Mouse (Mus musculus) forebrain, embryonic 10.5 days (tissue): Measurements from ENCODE around the gene Slc27a1. TPM values are rescaled to one million over a fixed set of nuclear protein-coding genes. Genes with fewer than 3 reads are reported as not detected.

ENCODE experiments used
- DNase-seq: peaks from one replicate; pipeline ENCODE4 v3.0.0-alpha.2; 2017; ENCODE audit warnings: low spot score; ENCODE audit errors: extremely low spot score
- H3K27ac ChIP-seq: fragments of 300-500 bp; sonication (generic); 2 replicates; pipeline ENCODE4 v1.5.1; 2016; ENCODE audit warnings: mild to moderate bottlenecking
- H3K27me3 ChIP-seq: fragments of 300-500 bp; sonication (generic); 2 replicates; pipeline ENCODE4 v1.6.1; 2016; ENCODE audit warnings: mild to moderate bottlenecking; ENCODE audit not compliant: poor library complexity, severe bottlenecking
- H3K36me3 ChIP-seq: fragments of 300-500 bp; sonication (generic); replicated peaks from 2 replicates; pipeline ENCODE4 v1.6.1; 2016; ENCODE audit warnings: mild to moderate bottlenecking, moderate library complexity
- H3K4me1 ChIP-seq: fragments of 300-500 bp; sonication (generic); 2 replicates; pipeline ENCODE4 v1.6.1; 2016
- H3K4me3 ChIP-seq: fragments of 300-500 bp; sonication (generic); 2 replicates; pipeline ENCODE4 v1.5.1; 2016; ENCODE audit warnings: mild to moderate bottlenecking, moderate library complexity
- H3K9me3 ChIP-seq: fragments of 300-500 bp; sonication (generic); 2 replicates; pipeline ENCODE4 v1.6.1; 2016; ENCODE audit warnings: mild to moderate bottlenecking, moderate library complexity
- WGBS: fragments of 180-500 bp; shearing (Covaris S2); methylation state at CpG from one replicate; pipeline ENCODE4 v1.1.7; 2016; 5-methylcytosine and 5-hydroxymethylcytosine counted together
- polyA plus RNA-seq: library from polyadenylated mRNA; unstranded; fragments of >200 nt; fragmentation: Nextera tagmentation; extraction: Ambion mirVana; gene quantifications from 2 replicates; pipeline ENCODE4 v1.2.1, GENCODE M21; 2016

Slc27a1 gene
- polyA plus RNA-seq, 1 experiment from 2014 or later = 21.9 TPM

- no peak overlapping the region for H3K27ac ChIP-seq
- H3K4me3 ChIP-seq = no peak overlapping the region
- 81% methylated on average over 7 of the region's 7 CpGs for whole genome bisulfite sequencing
- H3K27me3 ChIP-seq = peaks cover 10% of the 10 kb centered on the region
- DNase-seq = no peak
- no peaks in the 10 kb centered on the region for H3K36me3 ChIP-seq
- peaks cover 28% of the 10 kb centered on the region for H3K4me1 ChIP-seq
- H3K9me3 ChIP-seq = no peaks in the 10 kb centered on the region
Observed at GRCm38 (mm10) chr8:71574426-71574825, 5.7 kb downstream of the Slc27a1 start.

- Histone ChIP-seq H3K36me3 (no peaks in the 10 kb centered on the region), H3K4me3 (no peak overlapping the region), H3K27me3 (peaks cover 16% of the 10 kb centered on the region), H3K4me1 (peaks cover 25% of the 10 kb centered on the region), H3K9me3 (no peaks in the 10 kb centered on the region), H3K27ac (no peak overlapping the region)
- 89% methylated on average over 1 of the region's 1 CpGs for WGBS
- no peak for DNase-seq
Observed at GRCm38 (mm10) chr8:71575020-71575419, 6.3 kb downstream of the Slc27a1 start.

- no peak overlapping the region for H3K4me3 ChIP-seq
- DNase-seq = no peak
- WGBS = 84% methylated on average over 4 of the region's 4 CpGs
Observed at GRCm38 (mm10) chr8:71577856-71578387, 9.2 kb downstream of the Slc27a1 start.

GRCm38 (mm10) chr8:71579009-71579408 is 10.3 kb downstream of the Slc27a1 start:
- Histone ChIP-seq H3K27ac (no peak overlapping the region), H3K36me3 (peaks cover 12% of the 10 kb centered on the region), H3K9me3 (no peaks in the 10 kb centered on the region), H3K4me3 (no peak overlapping the region), H3K4me1 (peaks cover 14% of the 10 kb centered on the region), H3K27me3 (peaks cover 28% of the 10 kb centered on the region)
- WGBS = 77% methylated on average over 1 of the region's 1 CpGs
- no peak for DNase-seq

More at GRCm38 (mm10) chr8:71577856-71578387, 9.2 kb downstream of the Slc27a1 start:
- Histone ChIP-seq H3K27ac (no peak overlapping the region), H3K9me3 (no peaks in the 10 kb centered on the region), H3K36me3 (peaks cover 11% of the 10 kb centered on the region), H3K27me3 (peaks cover 27% of the 10 kb centered on the region), H3K4me1 (peaks cover 17% of the 10 kb centered on the region)

GRCm38 (mm10) chr8:71579476-71579875 is 10.8 kb downstream of the Slc27a1 start:
- peaks cover 14% of the 10 kb centered on the region for H3K4me1 ChIP-seq
- peaks cover 32% of the 10 kb centered on the region for H3K27me3 ChIP-seq
- no peak overlapping the region for H3K27ac ChIP-seq
- 88% methylated on average over 14 of the region's 14 CpGs for WGBS
- DNase-seq = no peak
- no peak overlapping the region for H3K4me3 ChIP-seq
- peaks cover 17% of the 10 kb centered on the region for H3K36me3 ChIP-seq
- no peaks in the 10 kb centered on the region for H3K9me3 ChIP-seq

GRCm38 (mm10) chr8:71580201-71580600 is 11.5 kb downstream of the Slc27a1 start:
- Histone ChIP-seq H3K27ac (no peak overlapping the region), H3K27me3 (peaks cover 32% of the 10 kb centered on the region), H3K9me3 (no peaks in the 10 kb centered on the region), H3K4me3 (no peak overlapping the region), H3K36me3 (peaks cover 24% of the 10 kb centered on the region), H3K4me1 (peaks cover 14% of the 10 kb centered on the region)
- no peak for DNase-seq
- 26% methylated on average over 9 of the region's 9 CpGs for WGBS

- Histone ChIP-seq H3K27ac (no peak overlapping the region), H3K4me1 (peaks cover 10% of the 10 kb centered on the region), H3K36me3 (peaks cover 23% of the 10 kb centered on the region), H3K9me3 (no peaks in the 10 kb centered on the region), H3K4me3 (no peak overlapping the region), H3K27me3 (peaks cover 20% of the 10 kb centered on the region)
- DNase-seq = peak; percentile 48
- WGBS = 75% methylated on average over 2 of the region's 2 CpGs
Observed at GRCm38 (mm10) chr8:71586891-71587290, 18.2 kb downstream of the Slc27a1 start.

GRCm38 (mm10) chr8:71588762-71589161 is 20.1 kb downstream of the Slc27a1 start:
- H3K36me3 ChIP-seq = peaks cover 27% of the 10 kb centered on the region
- H3K4me1 ChIP-seq = peaks cover 25% of the 10 kb centered on the region
- H3K27me3 ChIP-seq = peaks cover 20% of the 10 kb centered on the region
- WGBS = 72% methylated on average over 3 of the region's 3 CpGs
- DNase-seq = no peak
- no peak overlapping the region for H3K4me3 ChIP-seq
- H3K9me3 ChIP-seq = no peaks in the 10 kb centered on the region
- H3K27ac ChIP-seq = no peak overlapping the region

GRCm38 (mm10) chr8:71591017-71591416 is 22.3 kb downstream of the Slc27a1 start:
- Histone ChIP-seq H3K4me3 (peak overlapping the region; percentile 80), H3K27ac (no peak overlapping the region), H3K4me1 (peaks cover 44% of the 10 kb centered on the region), H3K9me3 (no peaks in the 10 kb centered on the region), H3K27me3 (peaks cover 15% of the 10 kb centered on the region), H3K36me3 (peaks cover 21% of the 10 kb centered on the region)
- 35% methylated on average over 5 of the region's 5 CpGs for WGBS
- no peak for DNase-seq

GRCm38 (mm10) chr8:71591471-71592373 is 23.0 kb downstream of the Slc27a1 start, which contains the start of gene Pgls:
Gene Pgls (plus strand): TSS chr8:71592176.
- H3K4me1 ChIP-seq = peaks cover 49% of the 10 kb centered on the region
- WGBS = under 1% methylated on average over 71 of the region's 71 CpGs
- peaks cover 15% of the 10 kb centered on the region for H3K27me3 ChIP-seq
- peak; percentile 94 for DNase-seq
- peak within 1 kb of the TSS; percentile 95 for H3K27ac ChIP-seq
- no peaks in the 10 kb centered on the region for H3K9me3 ChIP-seq
- peak within 1 kb of the TSS; percentile 80 for H3K4me3 ChIP-seq
- peaks cover 22% of the 10 kb centered on the region for H3K36me3 ChIP-seq

GRCm38 (mm10) chr8:71592374-71593170 is 23.9 kb downstream of the Slc27a1 start:
- no peaks in the 10 kb centered on the region for H3K9me3 ChIP-seq
- peak overlapping the region; percentile 95 for H3K27ac ChIP-seq
- no peak for DNase-seq
- peaks cover 15% of the 10 kb centered on the region for H3K27me3 ChIP-seq
- H3K36me3 ChIP-seq = peaks cover 26% of the 10 kb centered on the region
- WGBS = 6% methylated on average over 60 of the region's 60 CpGs
- peaks cover 49% of the 10 kb centered on the region for H3K4me1 ChIP-seq
- peak overlapping the region; percentile 80 for H3K4me3 ChIP-seq

- Histone ChIP-seq H3K9me3 (no peaks in the 10 kb centered on the region), H3K27me3 (peaks cover 15% of the 10 kb centered on the region), H3K36me3 (peaks cover 26% of the 10 kb centered on the region), H3K4me1 (peaks cover 49% of the 10 kb centered on the region), H3K27ac (no peak overlapping the region), H3K4me3 (peak overlapping the region; percentile 80; the same call in 1 of the 2 replicates)
- DNase-seq = no peak
- WGBS = 93% methylated on average over 8 of the region's 8 CpGs
Observed at GRCm38 (mm10) chr8:71593556-71594323, 25.1 kb downstream of the Slc27a1 start.
